Mouse (Mus musculus): ENCODE results near the gene Rasgrp4.

Rasgrp4 gene

GRCm38 (mm10) chr7:29146625-29147367 is 12.1 kb downstream of the Rasgrp4 start:
- DNase-seq (ENCODE audit: low read depth), result no peak

- no peak for DNase-seq (ENCODE audit: low read depth)
Observed at GRCm38 (mm10) chr7:29148771-29149170, 14.1 kb downstream of the Rasgrp4 start.

GRCm38 (mm10) chr7:29151486-29151885 is 16.8 kb downstream of the Rasgrp4 start:
- no peak for DNase-seq (ENCODE audit: low read depth)

GRCm38 (mm10) chr7:29154018-29154720 is 19.5 kb downstream of the Rasgrp4 start:
- peak; percentile 31 for DNase-seq (ENCODE audit: low read depth)

- DNase-seq (ENCODE audit: low read depth), result peak; percentile 91
Observed at GRCm38 (mm10) chr7:29155196-29155837, 20.7 kb downstream of the Rasgrp4 start.

- DNase-seq (ENCODE audit: low read depth), result peak; percentile 88
Observed at GRCm38 (mm10) chr7:29155838-29156782, 21.5 kb downstream of the Rasgrp4 start, which contains the start of gene Fam98c. Gene Fam98c, minus strand, starts transcription at chr7:29156234.

- DNase-seq (ENCODE audit: low read depth), result no peak
Observed at GRCm38 (mm10) chr7:29158264-29158663, 23.6 kb downstream of the Rasgrp4 start.

GRCm38 (mm10) chr7:29162294-29162693 is 27.6 kb downstream of the Rasgrp4 start:
- no peak for DNase-seq (ENCODE audit: low read depth)

- no peak for DNase-seq (ENCODE audit: low read depth)
Observed at GRCm38 (mm10) chr7:29162750-29163525, 28.3 kb downstream of the Rasgrp4 start.

GRCm38 (mm10) chr7:29167656-29168055 is 33.0 kb downstream of the Rasgrp4 start:
- DNase-seq (ENCODE audit: low read depth), result no peak

- peak; percentile 43 for DNase-seq (ENCODE audit: low read depth)
Observed at GRCm38 (mm10) chr7:29168121-29168695, 33.6 kb downstream of the Rasgrp4 start.

- DNase-seq (ENCODE audit: low read depth), result no peak
Observed at GRCm38 (mm10) chr7:29168791-29169230, 34.2 kb downstream of the Rasgrp4 start.

- no peak for DNase-seq (ENCODE audit: low read depth)
Observed at GRCm38 (mm10) chr7:29169231-29170065, 34.8 kb downstream of the Rasgrp4 start.

- DNase-seq (ENCODE audit: low read depth), result peak; percentile 97
Observed at GRCm38 (mm10) chr7:29170066-29170754, 35.6 kb downstream of the Rasgrp4 start, which contains the start of the genes Ggn and Spred3. Gene Ggn, plus strand, starts transcription at chr7:29170210. Gene Spred3, minus strand, starts transcription at chr7:29170411.

- DNase-seq (ENCODE audit: low read depth), result no peak
Observed at GRCm38 (mm10) chr7:29170755-29171561, 36.3 kb downstream of the Rasgrp4 start.

- DNase-seq (ENCODE audit: low read depth), result no peak
Observed at GRCm38 (mm10) chr7:29171562-29172097, 37.0 kb downstream of the Rasgrp4 start.

GRCm38 (mm10) chr7:29172390-29173016 is 37.9 kb downstream of the Rasgrp4 start:
- no peak for DNase-seq (ENCODE audit: low read depth)
